ENCODE assay signal across 8 mouse cellular contexts in genomic region chr12:82497866-82498631, GRCm38 (mm10).
DNase-seq lines count a peak whose midpoint lies in the region; ATAC-seq and TF ChIP-seq lines count a peak whose summit lies in the region.

No protein-coding gene starts in this region.

- peak; percentile 24 for DNase-seq in urinary bladder, postnatal 25 days (ENCODE audit: low spot score)
- DNase-seq in urinary bladder, postnatal 10 days (ENCODE audit: low spot score), result no peak
- DNase-seq in embryonic facial prominence, embryonic 14.5 days (ENCODE audit: low spot score), result peak; percentile 79
- peak; percentile 82 for DNase-seq in kidney, postnatal 0 days (ENCODE audit: low spot score)
- no peak for DNase-seq in spleen, postnatal 36 days (ENCODE audit: low spot score in 2 of 2)

- H3K9ac ChIP-seq in embryonic facial prominence, embryonic 14.5 days (ENCODE audit: low read depth, low read length), result no peak overlapping the region
- no peak overlapping the region for H3K9ac ChIP-seq in heart, embryonic 11.5 days (ENCODE audit: low read depth, low read length)
- no peak overlapping the region for H3K9ac ChIP-seq in kidney, postnatal 0 days (ENCODE audit: low read depth, low read length)
- H3K9ac ChIP-seq in limb, embryonic 15.5 days, result no peak overlapping the region

- H3K27me3 ChIP-seq in embryonic facial prominence, embryonic 14.5 days (replicated peaks; ENCODE audit: control insufficient read depth, insufficient read depth, low read length), result no peaks in the 10 kb centered on the region
- H3K27me3 ChIP-seq in heart, embryonic 11.5 days (ENCODE audit: control insufficient read depth, insufficient read depth, low read length), result no peaks in the 10 kb centered on the region
- H3K27me3 ChIP-seq in kidney, postnatal 0 days (ENCODE audit: insufficient read depth, low read length), result no peaks in the 10 kb centered on the region
- no peaks in the 10 kb centered on the region for H3K27me3 ChIP-seq in limb, embryonic 15.5 days

- no peak overlapping the region for H3K27ac ChIP-seq in embryonic facial prominence, embryonic 14.5 days (replicated peaks; ENCODE audit: low read depth, low read length)
- H3K27ac ChIP-seq in heart, embryonic 11.5 days (ENCODE audit: low read depth, low read length), result no peak overlapping the region
- no peak overlapping the region for H3K27ac ChIP-seq in kidney, postnatal 0 days
- H3K27ac ChIP-seq in limb, embryonic 15.5 days, result no peak overlapping the region
- no peak overlapping the region for H3K27ac ChIP-seq in olfactory bulb, adult 2 months (ENCODE audit: insufficient read depth, low read depth, low read length)

- 24% methylated on average over 11 of the region's 11 CpGs for WGBS in embryonic facial prominence, embryonic 14.5 days
- 47% methylated on average over 11 of the region's 11 CpGs for WGBS in heart, embryonic 11.5 days (ENCODE audit: insufficient replicate concordance)
- 32% methylated on average over 11 of the region's 11 CpGs for WGBS in kidney, postnatal 0 days
- 36% methylated on average over 11 of the region's 11 CpGs for WGBS in limb, embryonic 15.5 days
- WGBS in olfactory bulb, adult 2 months, result 12% methylated on average over 11 of the region's 11 CpGs

- H3K4me3 ChIP-seq in embryonic facial prominence, embryonic 14.5 days (ENCODE audit: low read depth, low read length), result peak overlapping the region; percentile 21; the same call in 1 of the 2 replicates
- H3K4me3 ChIP-seq in heart, embryonic 11.5 days (ENCODE audit: low read depth, low read length), result no peak overlapping the region
- H3K4me3 ChIP-seq in kidney, postnatal 0 days (replicated peaks; ENCODE audit: low read depth, low read length), result no peak overlapping the region
- H3K4me3 ChIP-seq in limb, embryonic 15.5 days, result no peak overlapping the region
- H3K4me3 ChIP-seq in olfactory bulb, adult 2 months (ENCODE audit: insufficient read depth, low read depth, low read length), result peak overlapping the region; percentile 40

- peak; percentile 90 for TF ChIP-seq CTCF in kidney, postnatal 0 days (IDR thresholded peaks at IDR 0.05; ENCODE audit: low read depth)
- no peak for TF ChIP-seq CTCF in olfactory bulb, adult 2 months (IDR thresholded peaks at IDR 0.05; ENCODE audit: insufficient read depth, low read depth, low read length)

- no peak for TF ChIP-seq POLR2A in olfactory bulb, adult 2 months (IDR thresholded peaks at IDR 0.05; ENCODE audit: insufficient read depth, low read depth, low read length)

- no peaks in the 10 kb centered on the region for H3K9me3 ChIP-seq in embryonic facial prominence, embryonic 14.5 days (ENCODE audit: control insufficient read depth, low read length)
- no peaks in the 10 kb centered on the region for H3K9me3 ChIP-seq in heart, embryonic 11.5 days (replicated peaks; ENCODE audit: control insufficient read depth, low read length)
- no peaks in the 10 kb centered on the region for H3K9me3 ChIP-seq in kidney, postnatal 0 days (replicated peaks; ENCODE audit: low read length)
- H3K9me3 ChIP-seq in limb, embryonic 15.5 days, result no peaks in the 10 kb centered on the region

- no peaks in the 10 kb centered on the region for H3K4me1 ChIP-seq in embryonic facial prominence, embryonic 14.5 days (ENCODE audit: control insufficient read depth, insufficient read depth, low read length)
- no peaks in the 10 kb centered on the region for H3K4me1 ChIP-seq in heart, embryonic 11.5 days (ENCODE audit: control insufficient read depth, insufficient read depth, low read length)
- no peaks in the 10 kb centered on the region for H3K4me1 ChIP-seq in kidney, postnatal 0 days (replicated peaks; ENCODE audit: insufficient read depth, low read length)
- H3K4me1 ChIP-seq in limb, embryonic 15.5 days, result peaks cover 6% of the 10 kb centered on the region; the same call in 1 of the 2 replicates
- no peaks in the 10 kb centered on the region for H3K4me1 ChIP-seq in olfactory bulb, adult 2 months (ENCODE audit: control insufficient read depth, insufficient read depth, low read length)

- peak overlapping the region; percentile 49 for H3K4me2 ChIP-seq in embryonic facial prominence, embryonic 14.5 days (ENCODE audit: low read depth, low read length)
- H3K4me2 ChIP-seq in heart, embryonic 11.5 days, result peak overlapping the region; percentile 50
- peak overlapping the region; percentile 49 for H3K4me2 ChIP-seq in kidney, postnatal 0 days (ENCODE audit: low read length)
- peak overlapping the region; percentile 30; the same call in 1 of the 2 replicates for H3K4me2 ChIP-seq in limb, embryonic 15.5 days

- no peaks in the 10 kb centered on the region for H3K36me3 ChIP-seq in embryonic facial prominence, embryonic 14.5 days (ENCODE audit: control insufficient read depth, insufficient read depth, low read length)
- no peaks in the 10 kb centered on the region for H3K36me3 ChIP-seq in heart, embryonic 11.5 days (ENCODE audit: control insufficient read depth, insufficient read depth, low read length)
- H3K36me3 ChIP-seq in kidney, postnatal 0 days (ENCODE audit: insufficient read depth, low read length), result no peaks in the 10 kb centered on the region
- H3K36me3 ChIP-seq in limb, embryonic 15.5 days, result no peaks in the 10 kb centered on the region

- ATAC-seq in embryonic facial prominence, embryonic 14.5 days (ENCODE audit: low read depth), result peak; percentile 77
- no peak; the same call in 1 of the 2 replicates for ATAC-seq in heart, embryonic 11.5 days (replicated peaks; ENCODE audit: insufficient number of reproducible peaks, low FRiP score, low TSS enrichment)
- ATAC-seq in kidney, postnatal 0 days (replicated peaks; ENCODE audit: low FRiP score, low read depth), result no peak
- no peak for ATAC-seq in limb, embryonic 15.5 days (ENCODE audit: insufficient number of reproducible peaks, low FRiP score, low TSS enrichment, low read depth)

Comparison
In these comparisons a context has a peak if more than half of its experiments do, and no peak if none do; other contexts are left out.
1. DNase-seq: peak in urinary bladder, postnatal 25 days (single experiment), embryonic facial prominence, embryonic 14.5 days (single experiment) and kidney, postnatal 0 days (single experiment); none in urinary bladder, postnatal 10 days (single experiment) and spleen, postnatal 36 days (0 of 2).
2. H3K4me3 ChIP-seq: peak in embryonic facial prominence, embryonic 14.5 days (single experiment) and olfactory bulb, adult 2 months (single experiment); none in heart, embryonic 11.5 days (single experiment), kidney, postnatal 0 days (single experiment) and limb, embryonic 15.5 days (single experiment).
3. Peak in every context shown above with its lines, with median percentiles within 50 percentile points of each other: H3K4me2 ChIP-seq.